Mouse (Mus musculus): Measurements from ENCODE around the gene Prkra. TPM values are rescaled to one million over a fixed set of nuclear protein-coding genes. Genes with fewer than 3 reads are reported as not detected.
A peak's percentile ranks its signal among the peaks of the same experiment; 100 is the strongest.

Prkra gene
- 107 and 111 TPM in 2 replicates for polyA plus RNA-seq (2015; fragmentation: Nextera tagmentation; extraction: Ambion mirVana)

- ATAC-seq (ENCODE audit: low FRiP score), result peak; percentile 99
- under 1% methylated on average over 32 of the region's 42 CpGs for WGBS
- Histone ChIP-seq H3K27ac (peak within 1 kb of the TSS; percentile 96), H3K9ac (peak within 1 kb of the TSS; percentile 93), H3K9me3 (no peaks in the 10 kb centered on the region; the same call in 1 of the 2 replicates), H3K27me3 (no peaks in the 10 kb centered on the region), H3K4me2 (peak within 1 kb of the TSS; percentile 76), H3K4me3 (peak within 1 kb of the TSS; percentile 84), H3K36me3 (peaks cover 10% of the 10 kb centered on the region), H3K4me1 (replicated peaks) (peaks cover 16% of the 10 kb centered on the region)
Observed at GRCm38 (mm10) chr2:76647883-76648570, at the start of gene Prkra, which contains the start of gene Pjvk. Prkra (minus strand) TSS chr2:76648015. Pjvk (plus strand) TSS chr2:76648476.

- Histone ChIP-seq H3K4me1 (replicated peaks) (no peaks in the 10 kb centered on the region), H3K4me3 (no peak overlapping the region), H3K4me2 (no peak overlapping the region), H3K36me3 (peaks cover 66% of the 10 kb centered on the region), H3K9me3 (no peaks in the 10 kb centered on the region), H3K9ac (no peak overlapping the region), H3K27me3 (no peaks in the 10 kb centered on the region), H3K27ac (no peak overlapping the region)
- WGBS, result 92% methylated on average over 6 of the region's 6 CpGs
- ATAC-seq (ENCODE audit: low FRiP score), result no peak
Observed at GRCm38 (mm10) chr2:76695290-76695689, 47.5 kb upstream of the Prkra start.

- WGBS, result 82% methylated on average over 5 of the region's 5 CpGs
- Histone ChIP-seq H3K36me3 (peaks cover 66% of the 10 kb centered on the region), H3K27ac (no peak overlapping the region), H3K9ac (no peak overlapping the region), H3K27me3 (no peaks in the 10 kb centered on the region), H3K4me3 (no peak overlapping the region), H3K9me3 (no peaks in the 10 kb centered on the region), H3K4me2 (no peak overlapping the region), H3K4me1 (replicated peaks) (no peaks in the 10 kb centered on the region)
- no peak for ATAC-seq (ENCODE audit: low FRiP score)
Observed at GRCm38 (mm10) chr2:76693765-76694164, 46.0 kb upstream of the Prkra start.

- WGBS, result 93% methylated on average over 12 of the region's 12 CpGs
Observed at GRCm38 (mm10) chr2:76690436-76691204, 42.8 kb upstream of the Prkra start.

GRCm38 (mm10) chr2:76688162-76688561 lies 40.3 kb upstream of the Prkra start:
- Histone ChIP-seq H3K9me3 (no peaks in the 10 kb centered on the region), H3K4me2 (no peak overlapping the region), H3K36me3 (peaks cover 80% of the 10 kb centered on the region), H3K9ac (no peak overlapping the region), H3K4me3 (no peak overlapping the region), H3K4me1 (replicated peaks) (no peaks in the 10 kb centered on the region), H3K27me3 (no peaks in the 10 kb centered on the region), H3K27ac (no peak overlapping the region)
- ATAC-seq (ENCODE audit: low FRiP score), result no peak
- 70% methylated on average over 7 of the region's 7 CpGs for WGBS

More at GRCm38 (mm10) chr2:76690436-76691204, 42.8 kb upstream of the Prkra start:
- no peak overlapping the region for H3K27ac ChIP-seq
- H3K36me3 ChIP-seq, result peaks cover 83% of the 10 kb centered on the region
- H3K4me1 ChIP-seq (replicated peaks), result no peaks in the 10 kb centered on the region
- no peak overlapping the region for H3K4me3 ChIP-seq
- no peak for ATAC-seq (ENCODE audit: low FRiP score)
- no peak overlapping the region for H3K4me2 ChIP-seq
- no peak overlapping the region for H3K9ac ChIP-seq
- H3K9me3 ChIP-seq, result no peaks in the 10 kb centered on the region
- no peaks in the 10 kb centered on the region for H3K27me3 ChIP-seq

GRCm38 (mm10) chr2:76687608-76688007 lies 39.8 kb upstream of the Prkra start:
- ATAC-seq (ENCODE audit: low FRiP score), result no peak
- Histone ChIP-seq H3K27ac (no peak overlapping the region), H3K27me3 (no peaks in the 10 kb centered on the region), H3K9me3 (no peaks in the 10 kb centered on the region), H3K4me2 (no peak overlapping the region), H3K4me3 (no peak overlapping the region), H3K9ac (no peak overlapping the region), H3K36me3 (peaks cover 80% of the 10 kb centered on the region), H3K4me1 (replicated peaks) (no peaks in the 10 kb centered on the region)
- 93% methylated on average over 3 of the region's 3 CpGs for WGBS

- no peak overlapping the region for H3K4me2 ChIP-seq
- H3K4me3 ChIP-seq, result no peak overlapping the region
- no peaks in the 10 kb centered on the region for H3K4me1 ChIP-seq (replicated peaks)
- H3K27ac ChIP-seq, result no peak overlapping the region
- H3K27me3 ChIP-seq, result no peaks in the 10 kb centered on the region
- ATAC-seq (ENCODE audit: low FRiP score), result no peak
- no peak overlapping the region for H3K9ac ChIP-seq
- WGBS, result 98% methylated on average over 3 of the region's 3 CpGs
- H3K9me3 ChIP-seq, result no peaks in the 10 kb centered on the region
- H3K36me3 ChIP-seq, result peaks cover 80% of the 10 kb centered on the region
Observed at GRCm38 (mm10) chr2:76686986-76687385, 39.2 kb upstream of the Prkra start.

- Histone ChIP-seq H3K27ac (no peak overlapping the region), H3K4me1 (replicated peaks) (peaks cover 3% of the 10 kb centered on the region; the same call in 1 of the 2 replicates), H3K36me3 (peaks cover 63% of the 10 kb centered on the region), H3K9ac (no peak overlapping the region), H3K9me3 (no peaks in the 10 kb centered on the region), H3K4me2 (no peak overlapping the region), H3K4me3 (no peak overlapping the region), H3K27me3 (no peaks in the 10 kb centered on the region)
- ATAC-seq (ENCODE audit: low FRiP score), result no peak
- 86% methylated on average over 8 of the region's 8 CpGs for WGBS
Observed at GRCm38 (mm10) chr2:76682301-76682700, 34.5 kb upstream of the Prkra start.

GRCm38 (mm10) chr2:76676401-76677226 lies 28.8 kb upstream of the Prkra start:
- WGBS, result 59% methylated on average over 13 of the region's 13 CpGs
- ATAC-seq (ENCODE audit: low FRiP score), result no peak
- Histone ChIP-seq H3K9me3 (no peaks in the 10 kb centered on the region), H3K4me3 (peak overlapping the region; percentile 92), H3K27ac (no peak overlapping the region), H3K27me3 (no peaks in the 10 kb centered on the region), H3K4me2 (peak overlapping the region; percentile 76), H3K9ac (peak overlapping the region; percentile 90), H3K36me3 (peaks cover 10% of the 10 kb centered on the region; the same call in 1 of the 2 replicates), H3K4me1 (replicated peaks) (peaks cover 28% of the 10 kb centered on the region)

- 11% methylated on average over 4 of the region's 4 CpGs for whole genome bisulfite sequencing
- H3K9ac ChIP-seq, result peak overlapping the region; percentile 90
Observed at GRCm38 (mm10) chr2:76675949-76676348, 28.1 kb upstream of the Prkra start.

GRCm38 (mm10) chr2:76675451-76675850 lies 27.6 kb upstream of the Prkra start:
- H3K9ac ChIP-seq, result peak overlapping the region; percentile 90
- H3K27ac ChIP-seq, result peak overlapping the region; percentile 82
- ATAC-seq (ENCODE audit: low FRiP score), result peak; percentile 62
- 0% methylated on average over 21 of the region's 44 CpGs for WGBS
- H3K4me1 ChIP-seq (replicated peaks), result peaks cover 33% of the 10 kb centered on the region
- H3K36me3 ChIP-seq, result peaks cover 5% of the 10 kb centered on the region; the same call in 1 of the 2 replicates
- H3K27me3 ChIP-seq, result no peaks in the 10 kb centered on the region
- peak overlapping the region; percentile 92 for H3K4me3 ChIP-seq
- no peaks in the 10 kb centered on the region for H3K9me3 ChIP-seq
- H3K4me2 ChIP-seq, result peak overlapping the region; percentile 76

More at GRCm38 (mm10) chr2:76675949-76676348, 28.1 kb upstream of the Prkra start:
- no peaks in the 10 kb centered on the region for H3K9me3 ChIP-seq
- ATAC-seq (ENCODE audit: low FRiP score), result no peak
- peaks cover 33% of the 10 kb centered on the region for H3K4me1 ChIP-seq (replicated peaks)
- peak overlapping the region; percentile 76 for H3K4me2 ChIP-seq
- H3K27ac ChIP-seq, result no peak overlapping the region
- no peaks in the 10 kb centered on the region for H3K27me3 ChIP-seq
- peak overlapping the region; percentile 92 for H3K4me3 ChIP-seq
- peaks cover 7% of the 10 kb centered on the region; the same call in 1 of the 2 replicates for H3K36me3 ChIP-seq
